Mouse (Mus musculus) kidney, postnatal 0 days (tissue): ENCODE measurements around the gene Csrnp3. TPM values are rescaled to one million over a fixed set of nuclear protein-coding genes. Genes with fewer than 3 reads are reported as not detected.

Experiments used
- ATAC-seq: fragments of 200-750 bp; cut with Nextera tagmentation; replicated peaks from 2 replicates; pipeline ENCODE4 v1.8.0; 2017; ENCODE audit warnings: low read depth, moderate number of reproducible peaks, moderate TSS enrichment, moderate library complexity; ENCODE audit not compliant: low FRiP score
- DNase-seq: peaks from one replicate; pipeline ENCODE4 v3.0.0-alpha.2; 2016; ENCODE audit warnings: low spot score
- H3K27ac ChIP-seq: fragments of 300-500 bp; sonication (generic); 2 replicates; pipeline ENCODE4 v1.5.1; 2014; ENCODE audit warnings: mild to moderate bottlenecking
- H3K27me3 ChIP-seq: fragments of 300-500 bp; sonication (generic); 2 replicates; pipeline ENCODE4 v1.6.1; 2014; ENCODE audit warnings: low read length, mixed read lengths; ENCODE audit not compliant: insufficient read depth
- H3K36me3 ChIP-seq: fragments of 300-500 bp; sonication (generic); 2 replicates; pipeline ENCODE4 v1.6.1; 2014; ENCODE audit warnings: low read length, mixed read lengths; ENCODE audit not compliant: insufficient read depth
- H3K4me1 ChIP-seq: fragments of 300-500 bp; sonication (generic); replicated peaks from 2 replicates; pipeline ENCODE4 v1.6.1; 2014; ENCODE audit warnings: antibody characterized with exemption, low read length, mixed read lengths; ENCODE audit not compliant: insufficient read depth
- H3K4me2 ChIP-seq: fragments of 300-500 bp; sonication (generic); 2 replicates; pipeline ENCODE4 v1.6.1; 2014; ENCODE audit warnings: mild to moderate bottlenecking, low read length, moderate library complexity, mixed read lengths
- H3K4me3 ChIP-seq: fragments of 300-500 bp; sonication (generic); replicated peaks from 2 replicates; pipeline ENCODE4 v1.5.1; 2014; ENCODE audit warnings: low read depth, low read length
- H3K9ac ChIP-seq: fragments of 300-500 bp; sonication (generic); 2 replicates; pipeline ENCODE4 v1.6.1; 2014; ENCODE audit warnings: low read depth, low read length
- H3K9me3 ChIP-seq: fragments of 300-500 bp; sonication (generic); replicated peaks from 2 replicates; pipeline ENCODE4 v1.6.1; 2016; ENCODE audit warnings: low read length, inconsistent platforms, mixed read lengths
- CTCF ChIP-seq: IDR thresholded peaks from 2 replicates; pipeline ENCODE4 v1.5.1; 2016; ENCODE audit warnings: antibody characterized with exemption, low read depth, mild to moderate bottlenecking, moderate library complexity
- WGBS: fragments of 180-500 bp; shearing (Covaris S2); extraction: QIAGEN DNeasy Blood & Tissue Kit; methylation state at CpG from one replicate; pipeline ENCODE4 v1.1.7; 2014; 5-methylcytosine and 5-hydroxymethylcytosine counted together
- polyA plus RNA-seq: library from polyadenylated mRNA; unstranded; fragments of >200 nt; fragmentation: Nextera tagmentation; extraction: Ambion mirVana; gene quantifications from 2 replicates; pipeline ENCODE4 v1.2.1, GENCODE M21; 2015

Gene Csrnp3
- polyA plus RNA-seq, 1 experiment from 2014 or later, result 1.5 TPM

DNA sequence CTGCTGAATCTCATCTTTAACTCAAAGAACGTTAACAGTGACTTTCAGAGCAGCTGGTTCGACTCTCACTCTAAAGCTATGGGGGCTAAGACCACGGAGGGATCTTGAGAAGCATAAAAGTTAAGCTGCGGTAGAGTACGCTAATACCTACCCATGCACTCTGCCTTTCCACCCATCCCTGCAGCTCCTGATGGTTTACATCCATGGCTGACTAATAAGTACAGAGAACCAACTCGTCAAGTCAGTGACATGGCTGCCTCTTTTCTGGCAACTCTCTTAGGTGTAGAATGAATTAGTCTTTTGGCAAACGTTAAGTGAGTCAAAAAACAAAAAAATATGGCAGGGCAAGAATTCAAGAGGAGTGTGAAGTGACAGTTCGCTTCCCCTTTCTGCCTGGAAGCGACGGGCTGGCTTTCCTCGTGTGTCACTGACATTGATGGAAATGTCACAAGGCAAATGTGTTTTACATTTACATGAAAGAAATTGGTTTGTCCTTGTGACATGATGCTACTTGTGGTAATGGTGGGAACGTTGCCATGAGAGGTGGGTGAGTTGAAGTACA, 19.3 kb downstream of the Csrnp3 start:
- DNase-seq (no peak), ATAC-seq (no peak)
- Histone ChIP-seq H3K9ac (no peak overlapping the region), H3K36me3 (no peaks in the 10 kb centered on the region), H3K4me1 (no peaks in the 10 kb centered on the region), H3K4me3 (no peak overlapping the region), H3K27me3 (no peaks in the 10 kb centered on the region), H3K27ac (no peak overlapping the region), H3K4me2 (no peak overlapping the region), H3K9me3 (no peaks in the 10 kb centered on the region)
- no peak for TF ChIP-seq CTCF
- WGBS, result 77% methylated on average over 12 of the region's 12 CpGs

DNA sequence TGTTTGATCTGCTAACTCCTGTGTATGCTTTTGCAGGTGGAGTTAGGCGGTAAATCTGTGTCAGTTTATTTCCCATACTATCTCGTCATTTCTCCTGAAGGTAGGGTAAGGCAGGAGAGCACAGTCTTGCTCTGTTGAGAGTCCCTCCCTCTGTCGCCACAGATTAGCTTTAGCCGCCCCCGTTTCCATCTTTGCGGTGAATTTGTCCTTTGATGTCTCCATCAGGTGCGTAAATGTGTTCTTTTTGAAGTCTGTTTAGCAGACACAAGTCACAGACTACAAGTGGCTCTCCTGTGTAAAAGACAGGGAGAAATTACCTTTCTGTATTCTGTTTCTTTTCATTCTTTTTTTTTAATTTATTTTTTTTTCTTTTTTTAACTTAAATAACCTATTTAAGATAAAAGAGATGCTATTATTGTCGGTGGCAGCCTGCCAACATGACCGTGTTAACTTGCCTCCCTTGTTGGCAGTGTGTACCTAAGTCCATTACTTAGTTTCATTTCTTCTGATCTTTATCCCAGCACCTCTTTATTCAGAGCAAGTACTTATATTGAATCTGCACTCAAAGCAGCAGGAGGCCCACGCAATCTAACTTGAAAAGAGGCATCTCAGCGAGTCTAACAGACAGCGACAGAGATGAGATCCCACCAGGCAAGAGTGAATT, 25.5 kb downstream of the Csrnp3 start:
- 65% methylated on average over 12 of the region's 12 CpGs for WGBS
- no peak for ATAC-seq
- Histone ChIP-seq H3K4me1 (no peaks in the 10 kb centered on the region), H3K9ac (no peak overlapping the region), H3K4me2 (no peak overlapping the region), H3K27ac (no peak overlapping the region), H3K36me3 (no peaks in the 10 kb centered on the region), H3K9me3 (no peaks in the 10 kb centered on the region), H3K4me3 (no peak overlapping the region), H3K27me3 (no peaks in the 10 kb centered on the region)
- DNase-seq, result no peak
- TF ChIP-seq CTCF, result no peak

DNA sequence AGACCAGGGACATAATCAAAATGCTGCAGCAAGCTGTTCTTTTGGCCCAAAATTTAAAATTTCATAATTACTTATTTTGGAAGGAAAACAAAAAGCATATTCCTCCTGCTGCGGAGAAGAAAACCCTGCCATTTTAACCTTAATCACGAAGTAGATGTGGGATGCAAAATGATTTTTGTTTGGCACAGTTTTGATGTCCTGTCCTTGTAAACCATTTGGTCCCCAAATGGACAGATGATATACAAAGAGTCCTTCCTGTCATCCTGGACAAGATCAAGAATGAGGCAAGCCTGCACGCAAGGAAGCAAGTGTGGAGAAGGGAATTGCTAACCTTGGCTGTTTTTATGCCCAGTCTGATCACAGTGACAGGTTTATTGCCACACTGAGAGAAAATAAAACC, 46.0 kb downstream of the Csrnp3 start:
- Histone ChIP-seq H3K4me2 (no peak overlapping the region), H3K4me3 (no peak overlapping the region), H3K36me3 (no peaks in the 10 kb centered on the region), H3K9me3 (no peaks in the 10 kb centered on the region), H3K27ac (no peak overlapping the region), H3K4me1 (no peaks in the 10 kb centered on the region), H3K27me3 (no peaks in the 10 kb centered on the region), H3K9ac (no peak overlapping the region)
- 65% methylated on average over 3 of the region's 3 CpGs for WGBS
- ATAC-seq (no peak), DNase-seq (no peak)
- no peak for TF ChIP-seq CTCF

DNA sequence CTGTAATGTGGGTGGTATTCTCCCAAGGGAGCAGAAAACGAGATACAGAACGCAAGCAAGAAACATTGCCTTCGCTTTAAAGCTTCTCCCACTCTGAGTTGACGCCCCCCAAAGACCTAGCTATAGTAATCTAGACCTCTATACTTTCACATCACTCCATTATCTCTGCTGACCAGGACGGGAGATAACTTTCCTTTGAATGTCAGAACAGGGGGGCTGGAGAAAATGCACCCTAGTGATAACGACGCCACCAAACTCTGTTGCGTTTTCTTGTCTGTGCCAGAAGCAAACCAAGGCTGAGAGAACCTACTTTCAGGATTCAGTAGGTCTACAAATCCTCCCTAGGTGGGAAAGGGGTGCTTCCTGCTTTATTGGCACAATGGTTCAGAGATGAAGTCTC, 47.7 kb downstream of the Csrnp3 start:
- Histone ChIP-seq H3K27ac (no peak overlapping the region), H3K36me3 (no peaks in the 10 kb centered on the region), H3K4me2 (no peak overlapping the region), H3K9ac (no peak overlapping the region), H3K4me1 (no peaks in the 10 kb centered on the region), H3K27me3 (no peaks in the 10 kb centered on the region), H3K9me3 (no peaks in the 10 kb centered on the region), H3K4me3 (no peak overlapping the region)
- 85% methylated on average over 8 of the region's 8 CpGs for WGBS
- no peak for DNase-seq
- no peak for ATAC-seq
- TF ChIP-seq CTCF, result no peak

DNA sequence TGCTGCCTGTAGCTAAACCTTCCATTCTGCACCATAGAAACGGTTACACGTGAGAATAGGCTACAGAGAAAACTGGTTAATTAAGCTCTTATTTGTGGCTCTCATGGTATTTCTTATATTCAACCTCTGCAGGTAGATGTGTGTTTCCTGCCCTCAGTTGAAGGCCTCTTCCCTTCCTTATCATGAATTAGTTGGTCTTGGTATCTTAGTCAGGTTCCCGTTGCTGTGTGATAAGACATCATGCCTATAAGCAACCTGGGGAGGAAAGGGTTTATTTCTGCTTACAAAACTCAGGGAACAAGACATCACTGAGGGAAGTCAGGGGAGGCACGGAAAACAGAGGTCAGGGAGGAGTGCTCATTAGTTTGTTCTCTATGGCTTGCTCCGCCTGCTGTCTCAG, 48.7 kb downstream of the Csrnp3 start:
- Histone ChIP-seq H3K4me3 (no peak overlapping the region), H3K9ac (no peak overlapping the region), H3K9me3 (no peaks in the 10 kb centered on the region), H3K27me3 (no peaks in the 10 kb centered on the region), H3K4me2 (no peak overlapping the region), H3K27ac (no peak overlapping the region), H3K36me3 (no peaks in the 10 kb centered on the region), H3K4me1 (no peaks in the 10 kb centered on the region)
- WGBS, result 64% methylated on average over 5 of the region's 5 CpGs
- ATAC-seq, result no peak
- DNase-seq, result no peak
- no peak for TF ChIP-seq CTCF

DNA sequence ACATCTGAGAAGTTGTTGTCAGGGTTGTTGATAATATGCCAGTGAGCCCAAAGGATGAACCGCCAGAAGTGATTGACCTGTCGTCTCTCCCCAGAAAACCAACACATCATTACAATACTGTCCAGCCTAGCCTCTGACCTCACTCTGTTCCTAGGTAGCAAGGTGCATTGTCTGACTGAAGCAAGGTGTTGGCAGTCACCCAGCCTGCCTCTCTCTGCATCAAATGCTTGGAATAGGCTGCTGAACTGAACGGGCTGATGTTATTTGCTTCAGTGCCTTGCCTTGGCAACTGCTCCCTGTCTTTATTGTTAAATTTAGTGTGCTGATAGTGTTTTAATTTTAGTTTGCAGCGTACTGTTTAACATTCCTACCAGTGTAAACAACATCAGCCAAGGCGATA, 51.0 kb downstream of the Csrnp3 start:
- Histone ChIP-seq H3K36me3 (no peaks in the 10 kb centered on the region), H3K4me3 (no peak overlapping the region), H3K9ac (no peak overlapping the region), H3K4me1 (no peaks in the 10 kb centered on the region), H3K4me2 (peak overlapping the region; percentile 26; the same call in 1 of the 2 replicates), H3K27me3 (no peaks in the 10 kb centered on the region), H3K9me3 (no peaks in the 10 kb centered on the region), H3K27ac (no peak overlapping the region)
- ATAC-seq (no peak), DNase-seq (peak; percentile 12)
- WGBS, result 34% methylated on average over 5 of the region's 5 CpGs
- no peak for TF ChIP-seq CTCF
